Mouse (Mus musculus) E14TG2a.4 (cell line): ENCODE results near the gene Pde4c.

Source experiments
- CTCF ChIP-seq: conservative IDR thresholded peaks from 2 replicates; pipeline ENCODE4 v1.5.1; 2014; ENCODE audit warnings: low read length
- NANOG ChIP-seq: IDR thresholded peaks from 2 replicates; pipeline ENCODE4 v1.6.1; 2014; ENCODE audit warnings: borderline replicate concordance, low read length, mixed read lengths

- TF ChIP-seq CTCF (no peak), NANOG (no peak)
These were observed 13.7 kb upstream of the Pde4c start for GRCm38 (mm10) chr8:70709794-70710193.
